Comparison of ENCODE assay signal across 11 mouse cellular contexts in genomic region chr12:33497319-33497892, GRCm38 (mm10).
DNase-seq lines count a peak whose midpoint lies in the region; ATAC-seq and TF ChIP-seq lines count a peak whose summit lies in the region.
"Had no signal": no experiment of that assay in that cellular context is flagged by ENCODE, and none has a peak within 500 bp of the region (broad histone marks: within the 10 kb centered on the region; RNA-seq: fewer than 3 reads in every experiment).

No protein-coding gene starts in this region.

- 59% methylated on average over 11 of the region's 11 CpGs for WGBS in midbrain, embryonic 15.5 days

- TF ChIP-seq CTCF in cortical plate, adult 2 months (IDR thresholded peaks at IDR 0.05; ENCODE audit: extremely low read depth, insufficient read depth, low read length) = peak; percentile 27; the same call in 1 of the 2 replicates

- H3K27me3 ChIP-seq in midbrain, embryonic 15.5 days (replicated peaks) = no peaks in the 10 kb centered on the region
- H3K27me3 ChIP-seq: embryonic facial prominence, embryonic 15.5 days had no signal

- H3K4me3 ChIP-seq in cortical plate, adult 2 months (ENCODE audit: insufficient read depth, low read length) = peak overlapping the region; percentile 21
- H3K4me3 ChIP-seq in midbrain, embryonic 15.5 days = no peak overlapping the region
- H3K4me3 ChIP-seq: embryonic facial prominence, embryonic 15.5 days had no signal

- no peaks in the 10 kb centered on the region for H3K36me3 ChIP-seq in midbrain, embryonic 15.5 days (replicated peaks)
- H3K36me3 ChIP-seq: embryonic facial prominence, embryonic 15.5 days had no signal

- intact Hi-C loops in left cerebral cortex, postnatal 4 days (cut with DNase I) = no loop called here

- no peak overlapping the region for H3K4me2 ChIP-seq in midbrain, embryonic 15.5 days
- H3K4me2 ChIP-seq: embryonic facial prominence, embryonic 15.5 days had no signal

- H3K27ac ChIP-seq in cortical plate, adult 2 months (ENCODE audit: insufficient read depth, low read length) = no peak overlapping the region
- no peak overlapping the region for H3K27ac ChIP-seq in midbrain, embryonic 15.5 days
- H3K27ac ChIP-seq: embryonic facial prominence, embryonic 15.5 days had no signal

- peak; percentile 77 for ATAC-seq in frontal cortex, adult (ENCODE audit: low TSS enrichment)
- ATAC-seq in midbrain, embryonic 15.5 days (replicated peaks) = 0 out of 2 replicates have a peak, but pooled peaks have one; percentile 63
- no peak for ATAC-seq in activated CD4-positive, CD25-positive, alpha-beta regulatory T cell, adult 4 months

- no peak for TF ChIP-seq POLR2A in cortical plate, adult 2 months (IDR thresholded peaks at IDR 0.05; ENCODE audit: extremely low read depth, insufficient read depth, low read length)

- no peaks in the 10 kb centered on the region for H3K4me1 ChIP-seq in cortical plate, adult 2 months (ENCODE audit: control insufficient read depth, insufficient read depth, low read length)
- H3K4me1 ChIP-seq in midbrain, embryonic 15.5 days = no peaks in the 10 kb centered on the region
- H3K4me1 ChIP-seq: embryonic facial prominence, embryonic 15.5 days had no signal

- H3K9me3 ChIP-seq in midbrain, embryonic 15.5 days = no peaks in the 10 kb centered on the region
- H3K9me3 ChIP-seq: embryonic facial prominence, embryonic 15.5 days had no signal

- DNase-seq in frontal cortex, postnatal 25 days (ENCODE audit: low spot score in 2 of 2) = no peak
- peak; percentile 6 for DNase-seq in left cerebral cortex, adult 11 months (ENCODE audit: low spot score)
- DNase-seq in left cerebral cortex, postnatal 4 days = no peak
- no peak for DNase-seq in adrenal gland, adult 2 months
- DNase-seq: adrenal gland, adult 8-10 months; liver had no signal

- no peak overlapping the region for H3K9ac ChIP-seq in midbrain, embryonic 15.5 days
- H3K9ac ChIP-seq: embryonic facial prominence, embryonic 15.5 days had no signal
